In genomic region chrX:93289076-93289475, GRCm38 (mm10) we compare ENCODE assay signal across 8 mouse cellular contexts. TPM values are rescaled to one million over a fixed set of nuclear protein-coding genes. Genes with fewer than 3 reads are reported as not detected.
DNase-seq lines count a peak whose midpoint lies in the region; ATAC-seq and TF ChIP-seq lines count a peak whose summit lies in the region.

No protein-coding gene starts in this region.

- H3K4me3 ChIP-seq in kidney, adult 2 months (ENCODE audit: insufficient read depth, low read depth, low read length), result peak overlapping the region; percentile 19; the same call in 1 of the 2 replicates
- peak overlapping the region; percentile 40 for H3K4me3 ChIP-seq in brown adipose tissue, adult 24 weeks (ENCODE audit: insufficient read depth, low read depth, low read length)
- H3K4me3 ChIP-seq in hindbrain, embryonic 14.5 days (replicated peaks; ENCODE audit: low read length), result peak overlapping the region; percentile 29
- H3K4me3 ChIP-seq in midbrain, embryonic 15.5 days, result peak overlapping the region; percentile 36

- TF ChIP-seq CTCF in kidney, adult 2 months (conservative IDR thresholded peaks at IDR 0.05; ENCODE audit: insufficient read depth, insufficient read length, low read depth, low read length), result no peak

- no peaks in the 10 kb centered on the region for H3K9me3 ChIP-seq in hindbrain, embryonic 14.5 days (ENCODE audit: control insufficient read depth, low read length)
- H3K9me3 ChIP-seq in midbrain, embryonic 15.5 days, result no peaks in the 10 kb centered on the region

- no peak overlapping the region for H3K27ac ChIP-seq in kidney, adult 2 months (ENCODE audit: insufficient read depth, low read depth, low read length)
- no peak overlapping the region for H3K27ac ChIP-seq in brown adipose tissue, adult 24 weeks (replicated peaks; ENCODE audit: low read depth, low read length)
- H3K27ac ChIP-seq in hindbrain, embryonic 14.5 days, result no peak overlapping the region
- H3K27ac ChIP-seq in midbrain, embryonic 15.5 days, result 0 out of 2 replicates have a peak overlapping the region, but pooled peaks have one; percentile 11

- DNase-seq in kidney, adult 2 months, result no peak
- DNase-seq in kidney, adult 18-20 months, result no peak
- no peak for DNase-seq in hindbrain, embryonic 14.5 days (ENCODE audit: low spot score)
- no peak for DNase-seq in adrenal gland, postnatal 10 days
- no peak for DNase-seq in thymus, postnatal 4 days
- DNase-seq in ovary, adult 18-20 months (ENCODE audit: low spot score), result no peak

- H3K27me3 ChIP-seq in kidney, adult 2 months (replicated peaks; ENCODE audit: control insufficient read depth, insufficient read depth, low read length), result peaks cover 11% of the 10 kb centered on the region
- H3K27me3 ChIP-seq in hindbrain, embryonic 14.5 days (ENCODE audit: control insufficient read depth, insufficient read depth, low read length), result peaks cover 73% of the 10 kb centered on the region
- peaks cover 48% of the 10 kb centered on the region for H3K27me3 ChIP-seq in midbrain, embryonic 15.5 days (replicated peaks)

- H3K4me1 ChIP-seq in kidney, adult 2 months (ENCODE audit: control insufficient read depth, insufficient read depth, low read length), result 0 out of 2 replicates have a peak, but pooled peaks cover 2% of the 10 kb centered on the region
- H3K4me1 ChIP-seq in brown adipose tissue, adult 24 weeks (ENCODE audit: control insufficient read depth, insufficient read depth, insufficient read length, low read length), result no peaks in the 10 kb centered on the region
- H3K4me1 ChIP-seq in hindbrain, embryonic 14.5 days (replicated peaks; ENCODE audit: control insufficient read depth, insufficient read depth, low read length), result no peaks in the 10 kb centered on the region; the same call in 1 of the 2 replicates
- H3K4me1 ChIP-seq in midbrain, embryonic 15.5 days, result peaks cover 9% of the 10 kb centered on the region

- H3K9ac ChIP-seq in hindbrain, embryonic 14.5 days, result no peak overlapping the region
- no peak overlapping the region for H3K9ac ChIP-seq in midbrain, embryonic 15.5 days

- TF ChIP-seq POLR2A in kidney, adult 2 months (IDR thresholded peaks at IDR 0.05; ENCODE audit: low read depth, low read length), result no peak

- WGBS in kidney, adult 2 months, result 2% methylated on average over 34 of the region's 37 CpGs
- 7% methylated on average over 34 of the region's 37 CpGs for WGBS in hindbrain, embryonic 14.5 days
- WGBS in midbrain, embryonic 15.5 days, result 17% methylated on average over 28 of the region's 37 CpGs

- peak overlapping the region; percentile 55 for H3K4me2 ChIP-seq in hindbrain, embryonic 14.5 days (replicated peaks)
- H3K4me2 ChIP-seq in midbrain, embryonic 15.5 days, result peak overlapping the region; percentile 63

- no peak for ATAC-seq in hindbrain, embryonic 14.5 days (ENCODE audit: low FRiP score)
- peak; percentile 21 for ATAC-seq in midbrain, embryonic 15.5 days (replicated peaks)

- H3K36me3 ChIP-seq in kidney, adult 2 months (ENCODE audit: control insufficient read depth, insufficient read depth, low read length), result no peaks in the 10 kb centered on the region
- no peaks in the 10 kb centered on the region for H3K36me3 ChIP-seq in hindbrain, embryonic 14.5 days (replicated peaks; ENCODE audit: control insufficient read depth, insufficient read depth)
- no peaks in the 10 kb centered on the region for H3K36me3 ChIP-seq in midbrain, embryonic 15.5 days (replicated peaks)

RNA-seq across cellular contexts. Expression of gene Arx, which starts 2.8 kb away (rescaled TPM):
- 0.08 TPM in 1 of 2 replicates, not detected in the other for polyA plus RNA-seq in kidney, adult 2 months (2012; rRNA removed)
- not detected in 2 replicates for polyA plus RNA-seq in brown adipose tissue, adult 24 weeks (2012; ENCODE audit: insufficient read depth, insufficient read length, missing spikeins)
- 1.3 and 1.5 TPM in 2 replicates for polyA plus RNA-seq in hindbrain, embryonic 14.5 days (2014; fragmentation: Nextera tagmentation; extraction: Ambion mirVana)
- 10.4 and 10.7 TPM in 2 replicates for polyA plus RNA-seq in midbrain, embryonic 15.5 days (2015; fragmentation: Nextera tagmentation; extraction: Ambion mirVana)
- total RNA-seq in adrenal gland, postnatal 10 days (2021), result under 1 TPM; 0.21 to 0.24 TPM
